Mouse (Mus musculus): Measurements from ENCODE around the gene Ctu1. TPM values are rescaled to one million over a fixed set of nuclear protein-coding genes. Genes with fewer than 3 reads are reported as not detected.
"Not testable (repeated sequence)": the region's sequence is repeated elsewhere in the genome, so short reads cannot be mapped to it uniquely, and the experiment has no call there.

Gene Ctu1
- polyA plus RNA-seq, 1 experiment from 2014 or later = 17.5 TPM

- peaks cover 6% of the 10 kb centered on the region; the same call in 1 of the 2 replicates for H3K9me3 ChIP-seq (replicated peaks)
- H3K4me1 ChIP-seq = no peaks in the 10 kb centered on the region
- no peak for DNase-seq (ENCODE audit: low spot score)
- no peaks in the 10 kb centered on the region for H3K36me3 ChIP-seq
- 83% methylated on average over 6 of the region's 6 CpGs for WGBS
- H3K27me3 ChIP-seq (ENCODE audit: low read depth, poor library complexity, severe bottlenecking) = no peaks in the 10 kb centered on the region
- no peak overlapping the region for H3K27ac ChIP-seq (replicated peaks)
- no peak overlapping the region for H3K4me3 ChIP-seq
These were observed 15.6 kb upstream of the Ctu1 start for GRCm38 (mm10) chr7:43656232-43656631.

GRCm38 (mm10) chr7:43660002-43660401 is 11.8 kb upstream of the Ctu1 start, which contains the start of gene Siglece:
Gene Siglece, minus strand, starts transcription at chr7:43660161.
- Histone ChIP-seq H3K9me3 (replicated peaks) (no peaks in the 10 kb centered on the region), H3K27me3 (ENCODE audit: low read depth, poor library complexity, severe bottlenecking) (no peaks in the 10 kb centered on the region), H3K4me1 (no peaks in the 10 kb centered on the region), H3K4me3 (no peak within 1 kb of the TSS), H3K27ac (replicated peaks) (no peak within 1 kb of the TSS), H3K36me3 (no peaks in the 10 kb centered on the region)
- WGBS = 89% methylated on average over 1 of the region's 1 CpGs
- no peak for DNase-seq (ENCODE audit: low spot score)

GRCm38 (mm10) chr7:43662804-43663203 is 9.0 kb upstream of the Ctu1 start:
- Histone ChIP-seq H3K36me3 (no peaks in the 10 kb centered on the region), H3K4me1 (no peaks in the 10 kb centered on the region), H3K27ac (replicated peaks) (no peak overlapping the region), H3K27me3 (ENCODE audit: low read depth, poor library complexity, severe bottlenecking) (no peaks in the 10 kb centered on the region), H3K4me3 (no peak overlapping the region), H3K9me3 (replicated peaks) (no peaks in the 10 kb centered on the region)
- no peak for DNase-seq (ENCODE audit: low spot score)
- 83% methylated on average over 1 of the region's 1 CpGs for WGBS

- 89% methylated on average over 4 of the region's 4 CpGs for WGBS
- H3K9me3 ChIP-seq (replicated peaks); DNase-seq (ENCODE audit: low spot score); H3K27me3 ChIP-seq (ENCODE audit: low read depth, poor library complexity, severe bottlenecking); H3K36me3 ChIP-seq; H3K27ac ChIP-seq (replicated peaks); H3K4me1 ChIP-seq; H3K4me3 ChIP-seq: not testable (repeated sequence)
These were observed 4.6 kb upstream of the Ctu1 start for GRCm38 (mm10) chr7:43667221-43667620.

- peaks cover 14% of the 10 kb centered on the region for H3K4me1 ChIP-seq
- peak; percentile 26 for DNase-seq (ENCODE audit: low spot score)
- no peak overlapping the region for H3K4me3 ChIP-seq
- no peaks in the 10 kb centered on the region for H3K36me3 ChIP-seq
- no peak overlapping the region for H3K27ac ChIP-seq (replicated peaks)
- H3K27me3 ChIP-seq (ENCODE audit: low read depth, poor library complexity, severe bottlenecking) = no peaks in the 10 kb centered on the region
- no peaks in the 10 kb centered on the region for H3K9me3 ChIP-seq (replicated peaks)
- WGBS = 22% methylated on average over 3 of the region's 3 CpGs
These were observed 3.2 kb upstream of the Ctu1 start for GRCm38 (mm10) chr7:43668582-43668981.

GRCm38 (mm10) chr7:43671064-43671808 is 580 bp upstream of the Ctu1 start:
- Histone ChIP-seq H3K9me3 (replicated peaks) (no peaks in the 10 kb centered on the region; the same call in 1 of the 2 replicates), H3K4me3 (peak overlapping the region; percentile 73), H3K27ac (replicated peaks) (peak overlapping the region; percentile 88), H3K27me3 (ENCODE audit: low read depth, poor library complexity, severe bottlenecking) (no peaks in the 10 kb centered on the region), H3K36me3 (peaks cover 22% of the 10 kb centered on the region), H3K4me1 (peaks cover 14% of the 10 kb centered on the region)
- 68% methylated on average over 11 of the region's 11 CpGs for WGBS
- no peak for DNase-seq (ENCODE audit: low spot score)

- peaks cover 14% of the 10 kb centered on the region for H3K4me1 ChIP-seq
- 20% methylated on average over 10 of the region's 10 CpGs for WGBS
- H3K27ac ChIP-seq (replicated peaks) = peak overlapping the region; percentile 88
- H3K4me3 ChIP-seq = peak overlapping the region; percentile 73
- H3K9me3 ChIP-seq (replicated peaks) = peaks cover 8% of the 10 kb centered on the region; the same call in 1 of the 2 replicates
- H3K36me3 ChIP-seq = peaks cover 37% of the 10 kb centered on the region
- no peaks in the 10 kb centered on the region for H3K27me3 ChIP-seq (ENCODE audit: low read depth, poor library complexity, severe bottlenecking)
- DNase-seq (ENCODE audit: low spot score) = peak; percentile 33
These were observed 905 bp downstream of the Ctu1 start for GRCm38 (mm10) chr7:43672581-43673260.

- WGBS = 90% methylated on average over 32 of the region's 32 CpGs
- peaks cover 11% of the 10 kb centered on the region; the same call in 1 of the 2 replicates for H3K9me3 ChIP-seq (replicated peaks)
- no peak overlapping the region for H3K27ac ChIP-seq (replicated peaks)
- H3K27me3 ChIP-seq (ENCODE audit: low read depth, poor library complexity, severe bottlenecking) = no peaks in the 10 kb centered on the region
- peaks cover 14% of the 10 kb centered on the region for H3K4me1 ChIP-seq
- H3K36me3 ChIP-seq = peaks cover 46% of the 10 kb centered on the region
- no peak for DNase-seq (ENCODE audit: low spot score)
- no peak overlapping the region for H3K4me3 ChIP-seq
These were observed 3.3 kb downstream of the Ctu1 start for GRCm38 (mm10) chr7:43675091-43675490.

GRCm38 (mm10) chr7:43678517-43678916 is 6.7 kb downstream of the Ctu1 start:
- Histone ChIP-seq H3K4me3 (no peak overlapping the region), H3K27me3 (ENCODE audit: low read depth, poor library complexity, severe bottlenecking) (no peaks in the 10 kb centered on the region), H3K4me1 (no peaks in the 10 kb centered on the region), H3K9me3 (replicated peaks) (peaks cover 11% of the 10 kb centered on the region; the same call in 1 of the 2 replicates), H3K27ac (replicated peaks) (no peak overlapping the region), H3K36me3 (peaks cover 46% of the 10 kb centered on the region)
- DNase-seq (ENCODE audit: low spot score) = peak; percentile 40

GRCm38 (mm10) chr7:43680960-43681359 is 9.1 kb downstream of the Ctu1 start:
- Histone ChIP-seq H3K27ac (replicated peaks) (no peak overlapping the region), H3K36me3 (peaks cover 26% of the 10 kb centered on the region), H3K9me3 (replicated peaks) (peaks cover 11% of the 10 kb centered on the region; the same call in 1 of the 2 replicates), H3K4me1 (peaks cover 4% of the 10 kb centered on the region; the same call in 1 of the 2 replicates), H3K27me3 (ENCODE audit: low read depth, poor library complexity, severe bottlenecking) (no peaks in the 10 kb centered on the region), H3K4me3 (no peak overlapping the region)
- DNase-seq (ENCODE audit: low spot score) = peak; percentile 68
- 17% methylated on average over 5 of the region's 5 CpGs for WGBS

- WGBS = 17% methylated on average over 1 of the region's 1 CpGs
- H3K27ac ChIP-seq (replicated peaks); DNase-seq (ENCODE audit: low spot score): not testable (repeated sequence)
These were observed 10.7 kb downstream of the Ctu1 start for GRCm38 (mm10) chr7:43682511-43682910.

GRCm38 (mm10) chr7:43685088-43685487 is 13.3 kb downstream of the Ctu1 start:
- Histone ChIP-seq H3K9me3 (replicated peaks) (no peaks in the 10 kb centered on the region), H3K36me3 (no peaks in the 10 kb centered on the region), H3K27ac (replicated peaks) (no peak overlapping the region), H3K4me1 (peaks cover 4% of the 10 kb centered on the region; the same call in 1 of the 2 replicates), H3K4me3 (no peak overlapping the region), H3K27me3 (ENCODE audit: low read depth, poor library complexity, severe bottlenecking) (no peaks in the 10 kb centered on the region)
- WGBS = 74% methylated on average over 7 of the region's 7 CpGs
- no peak for DNase-seq (ENCODE audit: low spot score)

More at GRCm38 (mm10) chr7:43682511-43682910, 10.7 kb downstream of the Ctu1 start:
- not testable (repeated sequence) for H3K27me3 ChIP-seq (ENCODE audit: low read depth, poor library complexity, severe bottlenecking); H3K4me1 ChIP-seq; H3K4me3 ChIP-seq; H3K9me3 ChIP-seq (replicated peaks)
- peaks cover 11% of the 10 kb centered on the region for H3K36me3 ChIP-seq

GRCm38 (mm10) chr7:43690118-43690517 is 18.3 kb downstream of the Ctu1 start, which contains the start of gene Klk14:
Gene Klk14, plus strand, starts transcription at chr7:43690418.
- H3K4me1 ChIP-seq = peaks cover under 1% of the 10 kb centered on the region; the same call in 1 of the 2 replicates
- no peak within 1 kb of the TSS for H3K4me3 ChIP-seq
- H3K27me3 ChIP-seq (ENCODE audit: low read depth, poor library complexity, severe bottlenecking) = no peaks in the 10 kb centered on the region
- no peak within 1 kb of the TSS for H3K27ac ChIP-seq (replicated peaks)
- H3K36me3 ChIP-seq = no peaks in the 10 kb centered on the region
- no peak for DNase-seq (ENCODE audit: low spot score)
- peaks cover 6% of the 10 kb centered on the region; the same call in 1 of the 2 replicates for H3K9me3 ChIP-seq (replicated peaks)

Data from midbrain, embryonic 10.5 days (tissue).